Mouse (Mus musculus) adrenal gland, adult 18-20 months (tissue): ENCODE data around the gene Mgat4a. TPM values are rescaled to one million over a fixed set of nuclear protein-coding genes. Genes with fewer than 3 reads are reported as not detected.

Experiments
- DNase-seq, 2 experiments: peaks; one replicate each; pipeline ENCODE4 v3.0.0; 2021 to 2022; ENCODE audit warnings: low spot score in 2 of 2
- long read RNA-seq, 2 experiments: library from polyadenylated mRNA; stranded (forward); transcript quantifications; one replicate each; pipeline ENCODE4 v2.0.0; 2021
- total RNA-seq, 2 experiments: library from RNA; stranded (reverse); gene quantifications; 1 replicate in 1 of 2; 2 replicates in 1 of 2; pipeline ENCODE4 v1.2.3; 2021

Gene Mgat4a
- 1 to 10 TPM; 5.9 to 6.4 TPM for total RNA-seq
- long read RNA-seq, experiment 1, result 0 reads
- long read RNA-seq, experiment 2, result 0 reads

GRCm38 (mm10) chr1:37540810-37541658 is at the start of gene Mgat4a:
Gene Mgat4a (minus strand): TSS chr1:37541016.
- DNase-seq, result peak; percentile 80 to 85

GRCm38 (mm10) chr1:37585809-37586480 is 45.1 kb upstream of the Mgat4a start:
- DNase-seq, result peak; percentile 22

- no peak for DNase-seq
These were observed 43.1 kb upstream of the Mgat4a start for GRCm38 (mm10) chr1:37583795-37584464.

GRCm38 (mm10) chr1:37583167-37583566 is 42.4 kb upstream of the Mgat4a start:
- no peak for DNase-seq

GRCm38 (mm10) chr1:37579686-37580085 is 38.9 kb upstream of the Mgat4a start:
- DNase-seq, result no peak

- no peak for DNase-seq
These were observed 31.9 kb upstream of the Mgat4a start for GRCm38 (mm10) chr1:37572528-37573272.

- DNase-seq, result no peak
These were observed 27.6 kb upstream of the Mgat4a start for GRCm38 (mm10) chr1:37568379-37568778.

- DNase-seq, result no peak
These were observed 25.9 kb upstream of the Mgat4a start for GRCm38 (mm10) chr1:37566754-37567153.

- no peak for DNase-seq
These were observed 25.5 kb upstream of the Mgat4a start for GRCm38 (mm10) chr1:37566344-37566743.

GRCm38 (mm10) chr1:37565396-37565795 is 24.6 kb upstream of the Mgat4a start:
- no peak for DNase-seq

GRCm38 (mm10) chr1:37561955-37562354 is 21.1 kb upstream of the Mgat4a start:
- no peak for DNase-seq

- DNase-seq, result no peak
These were observed 19.5 kb upstream of the Mgat4a start for GRCm38 (mm10) chr1:37560356-37560755.

GRCm38 (mm10) chr1:37551986-37552385 is 11.2 kb upstream of the Mgat4a start:
- DNase-seq, result peak in 1 of 2 experiments; percentile 14

- no peak for DNase-seq
These were observed 8.7 kb upstream of the Mgat4a start for GRCm38 (mm10) chr1:37549501-37549900.

- no peak for DNase-seq
These were observed 5.7 kb upstream of the Mgat4a start for GRCm38 (mm10) chr1:37546398-37547051.

- DNase-seq, result no peak
These were observed 3.4 kb upstream of the Mgat4a start for GRCm38 (mm10) chr1:37544251-37544650.

- DNase-seq, result no peak
These were observed 2.2 kb upstream of the Mgat4a start for GRCm38 (mm10) chr1:37543057-37543456.

GRCm38 (mm10) chr1:37539968-37540809 is 627 bp downstream of the Mgat4a start:
- DNase-seq, result peak in 1 of 2 experiments; percentile 6

- DNase-seq, result no peak
These were observed 6.2 kb downstream of the Mgat4a start for GRCm38 (mm10) chr1:37534532-37535108.
